Mouse (Mus musculus) mouse trophoblast stem cell (cell line): ENCODE data around the gene Sertad4.

Experiments used
- in situ Hi-C, 2 experiments: fragments of 300-500 bp; cut with MseI, MboI; formaldehyde crosslinking; loops; 2 replicates in 1 of 2; 3 replicates in 1 of 2; pipeline ENCODE4 v1.15.1; 2025

The Sertad4 gene

GRCm38 (mm10) chr1:192855474-192856230, at the start of gene Sertad4:
Sertad4 (minus strand) TSS chr1:192855756.
- in situ Hi-C loops, result no loop called here

- in situ Hi-C loops, result no loop called here
Measured at GRCm38 (mm10) chr1:192901516-192901915, 46.0 kb upstream of the Sertad4 start.

GRCm38 (mm10) chr1:192900913-192901312, 45.4 kb upstream of the Sertad4 start:
- in situ Hi-C loops, result no loop called here

- in situ Hi-C loops, result no loop called here
Measured at GRCm38 (mm10) chr1:192898742-192899141, 43.2 kb upstream of the Sertad4 start.

- in situ Hi-C loops, result no loop called here
Measured at GRCm38 (mm10) chr1:192897218-192897617, 41.7 kb upstream of the Sertad4 start.

- in situ Hi-C loops, result no loop called here
Measured at GRCm38 (mm10) chr1:192896076-192896475, 40.5 kb upstream of the Sertad4 start.

GRCm38 (mm10) chr1:192890716-192891115, 35.2 kb upstream of the Sertad4 start:
- in situ Hi-C loops, result no loop called here

DNA sequence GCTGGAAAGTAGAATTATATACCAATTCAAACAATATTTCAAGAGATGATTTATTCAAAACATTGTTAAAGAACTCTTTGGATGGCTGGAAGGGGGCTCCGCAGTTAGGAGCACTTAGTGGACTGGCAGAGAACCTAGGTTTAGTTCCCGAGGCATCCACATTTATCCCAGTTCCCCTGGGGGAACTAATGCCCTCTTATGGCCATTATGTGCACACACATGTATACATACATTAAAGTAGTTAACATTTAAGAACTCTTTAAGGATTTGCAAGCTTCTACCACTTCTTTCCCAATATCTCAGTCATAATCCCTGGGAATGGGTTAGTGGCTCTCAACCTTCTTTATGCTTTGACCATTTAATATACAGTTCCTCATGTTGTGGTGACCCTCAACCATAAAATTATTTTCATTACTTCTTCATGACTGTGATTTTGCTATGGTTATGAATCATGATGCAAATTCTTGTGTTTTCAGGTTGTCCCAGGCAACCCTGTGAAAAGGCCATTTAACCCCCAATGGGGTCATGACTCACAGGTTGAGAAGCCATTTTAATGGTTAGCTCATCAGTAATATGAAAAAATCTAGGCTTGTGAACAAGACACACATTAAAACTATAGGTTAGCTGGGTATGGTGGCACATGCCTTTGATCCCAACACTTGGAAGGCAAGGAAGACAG, 27.2 kb upstream of the Sertad4 start:
- in situ Hi-C loops, result no loop called here

- in situ Hi-C loops, result no loop called here
Measured at GRCm38 (mm10) chr1:192880130-192880529, 24.6 kb upstream of the Sertad4 start.

DNA sequence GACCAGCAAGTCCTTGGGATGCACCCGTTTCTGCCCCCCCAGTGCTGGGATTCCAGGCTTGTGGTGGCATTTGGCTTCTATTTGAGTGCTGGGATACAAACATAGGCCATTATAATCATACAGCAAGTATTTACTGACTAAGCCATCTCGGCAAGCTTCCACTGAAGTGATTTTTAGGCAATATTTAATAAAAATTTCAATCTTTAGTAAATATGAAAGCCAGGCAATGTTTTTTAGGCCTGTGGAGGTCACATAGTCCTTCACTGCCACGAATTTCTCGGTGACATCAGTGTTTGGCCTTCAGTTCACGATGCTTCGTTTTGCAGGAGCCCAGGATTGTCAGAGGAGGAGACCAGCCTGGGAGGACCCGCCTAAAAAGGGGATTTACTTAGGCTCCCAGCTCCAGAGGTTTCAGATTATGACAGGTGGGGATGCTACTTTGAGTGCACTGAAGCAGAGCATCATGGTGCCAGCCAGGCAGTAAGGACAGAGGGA, 23.6 kb upstream of the Sertad4 start:
- in situ Hi-C loops, result no loop called here

- in situ Hi-C loops, result no loop called here
Measured at GRCm38 (mm10) chr1:192872841-192873240, 17.3 kb upstream of the Sertad4 start.

DNA sequence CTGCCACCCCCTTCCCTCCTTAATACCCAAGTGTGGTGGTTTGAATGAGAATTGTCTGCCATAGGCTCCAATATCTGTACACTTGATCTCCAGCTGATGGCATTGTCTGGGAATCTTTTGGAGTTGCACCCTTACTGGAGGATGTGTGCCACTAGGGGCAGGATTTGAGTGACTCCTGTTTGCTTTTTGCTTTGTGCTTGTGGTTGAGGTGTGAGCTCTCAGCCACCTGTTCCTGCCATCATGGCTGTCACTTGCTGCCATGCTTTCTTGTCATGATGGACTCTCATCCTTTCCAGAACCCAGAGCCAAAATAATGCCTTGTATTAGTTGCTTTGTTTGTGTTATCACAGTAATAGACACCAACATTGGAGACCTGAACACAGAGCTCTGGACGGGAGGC, 14.2 kb upstream of the Sertad4 start:
- in situ Hi-C loops, result no loop called here

- in situ Hi-C loops, result no loop called here
Measured at GRCm38 (mm10) chr1:192864440-192864839, 8.9 kb upstream of the Sertad4 start.

DNA sequence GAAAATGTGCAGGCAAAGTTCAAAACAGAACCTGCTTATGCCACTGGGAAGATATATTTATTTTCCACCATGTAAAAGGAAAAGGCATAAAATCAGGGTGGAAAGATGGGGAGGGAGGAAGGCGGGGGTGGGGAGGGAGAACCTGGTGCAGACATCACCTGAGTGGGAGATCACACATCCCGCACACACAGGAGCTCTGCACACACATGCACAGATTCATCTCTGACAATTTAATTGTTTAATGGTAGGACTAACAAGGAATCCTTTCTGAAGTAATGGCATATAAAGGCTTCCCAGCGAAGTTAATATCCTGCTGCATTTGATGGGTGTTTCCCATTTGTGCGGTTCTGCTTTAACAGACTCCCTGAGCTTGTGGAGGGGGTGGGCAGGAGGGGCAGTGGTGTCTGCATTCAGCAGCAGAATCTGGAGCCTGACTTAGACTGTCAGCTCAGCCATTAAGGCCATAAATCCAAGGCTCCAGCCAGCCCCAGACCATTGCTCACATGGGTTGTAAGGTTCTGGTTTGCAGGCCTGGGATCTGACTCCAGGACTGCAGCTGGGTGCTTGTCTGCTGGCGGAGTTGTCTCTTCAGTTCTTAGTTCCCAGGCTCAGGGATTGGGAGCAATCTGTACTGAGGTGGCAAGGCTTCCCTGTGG, 5.9 kb upstream of the Sertad4 start:
- in situ Hi-C loops, result no loop called here

DNA sequence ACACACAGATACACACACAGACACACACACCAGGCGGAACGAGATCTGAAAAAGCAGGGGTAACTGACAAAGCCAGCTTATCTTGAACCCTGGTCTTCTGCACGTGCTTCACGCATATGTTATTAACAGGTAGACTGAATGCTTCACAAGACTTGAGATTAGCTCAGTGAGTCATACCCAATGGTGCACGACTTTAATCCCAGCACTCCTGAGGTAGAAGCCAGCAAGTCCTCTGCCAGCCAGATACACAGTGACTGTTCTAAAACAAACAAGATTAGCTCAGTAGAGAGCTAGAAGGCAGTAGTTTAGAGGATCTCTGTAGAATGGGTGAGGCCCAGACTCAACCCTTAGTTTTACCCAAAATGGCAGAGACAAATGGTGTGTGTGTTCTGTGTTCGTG, 4.7 kb upstream of the Sertad4 start:
- in situ Hi-C loops, result no loop called here

DNA sequence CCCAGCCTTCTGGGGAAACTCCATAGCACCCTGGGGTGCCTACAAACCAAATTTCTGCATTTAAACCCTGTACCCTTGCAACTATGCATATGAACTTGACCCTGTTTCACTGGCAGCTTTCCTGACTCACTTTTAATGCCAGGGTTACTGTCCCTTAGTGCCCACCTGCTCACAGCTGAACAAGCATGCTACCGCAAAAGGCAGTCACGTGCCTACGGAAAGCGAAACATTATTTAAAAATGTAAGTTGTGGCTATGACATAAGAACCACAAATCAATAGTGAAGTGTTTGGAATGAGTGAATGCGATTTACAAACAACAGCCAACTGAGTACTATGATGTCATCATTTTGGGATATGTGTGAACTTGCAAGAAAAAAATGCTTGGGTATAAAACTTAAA, 2.0 kb upstream of the Sertad4 start:
- in situ Hi-C loops, result no loop called here

GRCm38 (mm10) chr1:192856931-192857330, 1.4 kb upstream of the Sertad4 start:
- in situ Hi-C loops, result no loop called here

DNA sequence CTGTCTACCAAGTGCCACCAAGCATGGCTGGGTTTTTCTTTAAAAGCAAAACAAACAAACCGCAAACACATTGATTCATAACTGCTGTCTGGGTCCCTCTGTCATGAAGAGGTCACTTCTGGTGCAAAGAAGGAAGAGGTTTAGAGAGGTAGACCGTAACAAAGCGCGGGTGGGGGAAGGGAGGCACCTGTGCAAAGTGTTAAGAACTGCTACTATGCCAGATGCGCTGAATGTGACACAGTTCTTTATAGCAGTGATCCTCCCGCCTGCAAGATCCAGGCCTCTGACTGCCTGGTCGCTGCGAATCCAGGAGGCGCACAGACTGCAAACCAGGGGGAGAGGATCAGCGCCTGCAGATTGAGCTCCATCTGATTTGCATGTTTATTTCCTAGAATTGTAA, 855 bp upstream of the Sertad4 start:
- in situ Hi-C loops, result no loop called here

- in situ Hi-C loops, result no loop called here
Measured at GRCm38 (mm10) chr1:192854819-192855271, 711 bp downstream of the Sertad4 start.

DNA sequence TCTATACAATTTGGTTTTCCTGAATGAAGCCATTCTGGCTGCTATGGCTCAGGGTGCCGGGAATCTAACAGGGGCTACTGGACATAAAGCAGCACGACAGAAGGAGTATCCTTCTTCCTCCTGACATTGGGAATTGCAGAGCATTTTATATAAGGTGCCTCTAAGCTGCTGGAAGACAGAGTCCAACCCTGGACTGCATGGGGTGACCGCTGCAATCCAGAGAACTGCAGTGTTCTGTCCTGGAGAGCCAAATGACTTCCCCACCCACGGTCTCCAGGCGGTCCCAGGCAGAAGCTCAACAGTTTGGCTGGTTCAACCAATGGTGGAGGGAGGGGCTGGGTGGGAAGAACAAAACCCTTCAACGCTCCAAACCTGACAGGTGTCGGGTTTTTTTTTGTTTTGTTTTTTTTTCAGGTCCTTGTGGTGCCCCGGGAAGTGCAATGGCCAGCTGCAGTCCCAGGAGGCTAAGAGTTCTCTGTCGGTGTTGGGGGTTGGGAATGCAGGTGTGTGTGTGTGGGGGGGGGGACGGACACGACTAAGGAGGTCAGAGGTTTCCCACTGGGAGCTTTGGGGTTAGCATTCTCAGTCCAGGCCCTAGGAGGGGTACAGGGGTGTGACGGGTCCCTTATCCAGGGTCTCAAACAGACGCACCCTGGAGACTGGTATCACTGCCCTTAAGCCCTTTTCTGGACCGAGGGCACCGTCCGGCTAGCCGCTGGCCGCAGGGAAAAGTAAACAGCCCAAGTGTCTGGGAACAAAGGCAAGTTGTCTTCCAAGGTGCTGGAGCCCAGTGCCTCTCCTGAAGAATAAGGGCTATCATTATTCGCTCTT, 1.4 kb downstream of the Sertad4 start:
- in situ Hi-C loops, result no loop called here

DNA sequence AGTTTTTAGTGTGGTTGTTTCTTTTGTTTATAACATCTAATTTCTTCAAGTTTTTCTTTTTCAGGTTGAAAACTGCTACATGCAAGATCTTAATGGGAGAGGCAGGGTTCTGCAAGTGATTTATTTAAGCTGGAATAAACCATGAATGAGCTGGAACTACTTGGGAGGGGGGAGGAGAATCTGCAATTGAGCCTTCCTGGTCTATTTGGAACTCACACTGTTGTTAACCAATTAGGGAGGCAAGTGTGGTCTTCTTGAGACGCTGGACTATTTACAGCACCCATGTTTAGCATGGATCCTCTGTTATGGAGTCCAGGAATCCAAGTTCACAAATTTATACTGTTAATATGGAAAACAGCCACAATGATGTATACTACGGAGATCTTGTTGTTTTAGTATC, 2.1 kb downstream of the Sertad4 start:
- in situ Hi-C loops, result no loop called here

DNA sequence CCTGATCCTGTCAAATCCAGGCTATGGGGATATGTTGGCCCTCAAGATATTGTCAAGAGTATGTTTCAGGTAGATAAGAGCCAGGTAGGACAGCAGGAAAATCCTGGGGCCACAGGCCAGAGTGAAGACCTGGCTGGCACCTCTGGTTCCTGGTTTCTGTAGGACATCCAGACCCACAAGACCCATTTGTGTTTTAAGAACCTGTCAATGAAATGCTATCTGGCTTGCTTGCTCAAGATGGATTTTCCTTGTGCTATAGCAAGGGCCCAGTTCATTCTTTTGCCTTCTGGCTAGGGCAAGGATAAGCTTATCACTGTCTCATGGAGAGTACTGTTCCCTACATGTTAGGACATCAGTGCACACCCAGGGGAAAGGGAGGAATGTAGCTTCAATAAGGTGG, 3.5 kb downstream of the Sertad4 start:
- in situ Hi-C loops, result no loop called here
